Mouse (Mus musculus) heart, postnatal 0 days (tissue): ENCODE measurements around the gene Il5. TPM values are rescaled to one million over a fixed set of nuclear protein-coding genes. Genes with fewer than 3 reads are reported as not detected.

Experiments used
- ATAC-seq: fragments of 200-750 bp; cut with Nextera tagmentation; 2 replicates; pipeline ENCODE4 v1.8.0; 2017; ENCODE audit warnings: low read depth, moderate number of reproducible peaks, moderate library complexity; ENCODE audit not compliant: insufficient read depth
- DNase-seq: peaks from one replicate; pipeline ENCODE4 v3.0.0-alpha.2; 2016; ENCODE audit warnings: low spot score
- H3K27ac ChIP-seq: fragments of 300-500 bp; sonication (generic); 2 replicates; pipeline ENCODE4 v1.5.1; 2014; ENCODE audit warnings: low read depth, mild to moderate bottlenecking
- H3K27me3 ChIP-seq: fragments of 300-500 bp; sonication (generic); 2 replicates; pipeline ENCODE4 v1.6.1; 2014; ENCODE audit warnings: low read length, mixed read lengths; ENCODE audit not compliant: control insufficient read depth, insufficient read depth
- H3K36me3 ChIP-seq: fragments of 300-500 bp; sonication (generic); replicated peaks from 2 replicates; pipeline ENCODE4 v1.6.1; 2014; ENCODE audit warnings: low read length, mixed read lengths; ENCODE audit not compliant: control insufficient read depth, insufficient read depth
- H3K4me1 ChIP-seq: fragments of 300-500 bp; sonication (generic); 2 replicates; pipeline ENCODE4 v1.6.1; 2014; ENCODE audit warnings: antibody characterized with exemption; ENCODE audit not compliant: control insufficient read depth, insufficient read depth
- H3K4me2 ChIP-seq: fragments of 300-500 bp; sonication (generic); 2 replicates; pipeline ENCODE4 v1.6.1; 2014; ENCODE audit warnings: low read depth, mild to moderate bottlenecking, low read length, moderate library complexity
- H3K4me3 ChIP-seq: fragments of 300-500 bp; sonication (generic); 2 replicates; pipeline ENCODE4 v1.5.1; 2014; ENCODE audit warnings: low read depth, low read length
- H3K9ac ChIP-seq: fragments of 300-500 bp; sonication (generic); replicated peaks from 2 replicates; pipeline ENCODE4 v1.6.1; 2014; ENCODE audit warnings: low read depth, low read length, mixed read lengths
- H3K9me3 ChIP-seq: fragments of 300-500 bp; sonication (generic); replicated peaks from 2 replicates; pipeline ENCODE4 v1.6.1; 2016; ENCODE audit warnings: low read length; ENCODE audit not compliant: control insufficient read depth
- CTCF ChIP-seq: IDR thresholded peaks from 2 replicates; pipeline ENCODE4 v1.5.1; 2016; ENCODE audit warnings: antibody characterized with exemption, control low read depth, low read depth
- EP300 ChIP-seq: IDR thresholded peaks from 2 replicates; pipeline ENCODE4 v1.6.1; 2016; ENCODE audit warnings: antibody characterized with exemption, low read depth
- WGBS: fragments of 180-500 bp; shearing (Covaris S2); extraction: QIAGEN DNeasy Blood & Tissue Kit; methylation state at CpG from one replicate; pipeline ENCODE4 v1.1.7; 2014; 5-methylcytosine and 5-hydroxymethylcytosine counted together
- polyA plus RNA-seq: library from polyadenylated mRNA; unstranded; fragments of >200 nt; fragmentation: Nextera tagmentation; extraction: Ambion mirVana; gene quantifications from 2 replicates; pipeline ENCODE4 v1.2.1, GENCODE M21; 2015
- total RNA-seq: library from RNA; depleted of rRNA; stranded (reverse); fragments of >200 nt; gene quantifications from 2 replicates; pipeline ENCODE4 v1.2.3, GENCODE M21; 2014; ENCODE audit warnings: low replicate concordance

Gene Il5
- total and polyA plus RNA-seq, 2 experiments from 2014 or later = 0.07 TPM; not detected in 1

DNA sequence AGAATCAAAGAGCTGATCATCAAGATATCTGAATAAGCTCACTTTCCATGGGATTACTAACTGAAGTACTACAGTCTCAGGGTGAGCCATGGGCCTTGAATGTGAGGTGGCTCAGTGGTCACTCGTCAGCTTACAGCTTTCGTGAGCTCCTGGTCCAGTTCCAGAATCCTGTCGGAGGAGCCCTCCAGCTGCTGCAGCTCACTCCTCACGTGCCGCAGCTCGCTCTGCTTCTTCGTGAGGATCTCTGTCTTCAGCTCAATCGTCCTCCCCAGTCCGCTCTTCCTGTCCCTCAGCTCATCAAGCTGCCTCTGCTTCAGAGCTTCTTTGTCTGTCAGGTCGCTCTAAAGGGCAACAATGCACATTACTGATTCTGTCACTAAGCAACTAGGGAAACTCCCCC, 28.6 kb upstream of the Il5 start:
- peak; percentile 8 for DNase-seq
- TF ChIP-seq CTCF (no peak), EP300 (no peak)
- WGBS = 46% methylated on average over 10 of the region's 10 CpGs
- H3K27ac ChIP-seq = no peak overlapping the region
- no peak overlapping the region for H3K9ac ChIP-seq
- no peaks in the 10 kb centered on the region for H3K4me1 ChIP-seq
- H3K27me3 ChIP-seq = no peaks in the 10 kb centered on the region
- no peak overlapping the region for H3K4me3 ChIP-seq
- H3K4me2 ChIP-seq = no peak overlapping the region
- peaks cover 46% of the 10 kb centered on the region for H3K36me3 ChIP-seq
- H3K9me3 ChIP-seq = no peaks in the 10 kb centered on the region
- no peak for ATAC-seq

DNA sequence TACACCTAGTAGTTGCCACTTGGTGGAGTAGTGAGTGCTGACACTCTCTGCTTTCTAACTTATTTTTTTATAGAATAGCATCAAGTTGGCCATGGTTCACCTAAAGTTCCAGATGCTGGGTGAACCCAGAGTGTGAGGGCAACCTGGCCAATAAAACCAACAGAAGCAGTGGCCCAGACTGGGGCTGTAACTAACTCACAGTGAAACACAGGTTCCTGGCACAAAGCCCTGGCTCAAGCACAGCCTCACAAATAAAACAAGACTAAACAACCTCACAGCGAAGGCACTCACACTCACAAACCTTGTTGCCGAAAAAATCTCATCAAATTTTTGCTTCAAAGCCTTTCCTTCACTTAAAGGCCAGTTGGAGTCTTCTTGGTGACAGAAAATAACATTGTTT, 22.1 kb upstream of the Il5 start:
- Histone ChIP-seq H3K9ac (no peak overlapping the region), H3K36me3 (peaks cover 63% of the 10 kb centered on the region), H3K27ac (no peak overlapping the region), H3K9me3 (no peaks in the 10 kb centered on the region), H3K27me3 (no peaks in the 10 kb centered on the region), H3K4me3 (no peak overlapping the region), H3K4me1 (no peaks in the 10 kb centered on the region), H3K4me2 (no peak overlapping the region)
- TF ChIP-seq CTCF = no peak
- no peak for TF ChIP-seq EP300
- ATAC-seq (no peak), DNase-seq (no peak)
- 88% methylated on average over 2 of the region's 2 CpGs for WGBS

- TF ChIP-seq EP300 (no peak), CTCF (no peak)
- no peak overlapping the region for H3K27ac ChIP-seq
- DNase-seq = no peak
- no peak overlapping the region for H3K4me3 ChIP-seq
- H3K9me3 ChIP-seq = no peaks in the 10 kb centered on the region
- peaks cover 56% of the 10 kb centered on the region for H3K36me3 ChIP-seq
- H3K9ac ChIP-seq = no peak overlapping the region
- no peak overlapping the region for H3K4me2 ChIP-seq
- H3K27me3 ChIP-seq = no peaks in the 10 kb centered on the region
- 91% methylated on average over 4 of the region's 4 CpGs for WGBS
- no peak for ATAC-seq
- H3K4me1 ChIP-seq = no peaks in the 10 kb centered on the region
Observed at GRCm38 (mm10) chr11:53699351-53699750, 21.2 kb upstream of the Il5 start.

GRCm38 (mm10) chr11:53706236-53706933, 14.2 kb upstream of the Il5 start:
- H3K36me3 ChIP-seq = peaks cover 4% of the 10 kb centered on the region
- peak overlapping the region; percentile 77 for H3K4me2 ChIP-seq
- TF ChIP-seq CTCF (no peak), EP300 (no peak)
- H3K9ac ChIP-seq = peak overlapping the region; percentile 60
- no peak for DNase-seq
- no peaks in the 10 kb centered on the region for H3K27me3 ChIP-seq
- peak overlapping the region; percentile 73; the same call in 1 of the 2 replicates for H3K27ac ChIP-seq
- H3K4me3 ChIP-seq = peak overlapping the region; percentile 56
- H3K4me1 ChIP-seq = no peaks in the 10 kb centered on the region
- ATAC-seq = peak; percentile 46
- 5% methylated on average over 29 of the region's 29 CpGs for WGBS
- H3K9me3 ChIP-seq = no peaks in the 10 kb centered on the region

GRCm38 (mm10) chr11:53706934-53707717, 13.5 kb upstream of the Il5 start, which contains the start of gene Rad50:
Gene Rad50 (minus strand): TSS chr11:53707319.
- peak; percentile 92 for DNase-seq
- WGBS = 3% methylated on average over 55 of the region's 55 CpGs
- H3K9ac ChIP-seq = peak within 1 kb of the TSS; percentile 60
- TF ChIP-seq CTCF = no peak
- no peak for TF ChIP-seq EP300
- H3K36me3 ChIP-seq = no peaks in the 10 kb centered on the region; the same call in 1 of the 2 replicates
- H3K27ac ChIP-seq = peak within 1 kb of the TSS; percentile 73
- H3K4me1 ChIP-seq = no peaks in the 10 kb centered on the region
- peak within 1 kb of the TSS; percentile 56 for H3K4me3 ChIP-seq
- H3K4me2 ChIP-seq = peak within 1 kb of the TSS; percentile 77
- H3K9me3 ChIP-seq = no peaks in the 10 kb centered on the region
- H3K27me3 ChIP-seq = no peaks in the 10 kb centered on the region
- ATAC-seq = peak; percentile 98
